Comparison of ENCODE assay signal across 9 mouse cellular contexts in genomic region chr5:113081439-113081838, GRCm38 (mm10). TPM values are rescaled to one million over a fixed set of nuclear protein-coding genes. Genes with fewer than 3 reads are reported as not detected.
DNase-seq lines count a peak whose midpoint lies in the region; TF ChIP-seq lines count a peak whose summit lies in the region.
"Had no signal": no experiment of that assay in that cellular context is flagged by ENCODE, and none has a peak within 500 bp of the region (broad histone marks: within the 10 kb centered on the region; RNA-seq: fewer than 3 reads in every experiment).

Gene Crybb3, minus strand, starts transcription at chr5:113081584.

- intact Hi-C loops in gastrocnemius, adult 2 months (cut with DNase I): no loop called here
- intact Hi-C loops in heart, postnatal 14 days (cut with DNase I): no loop called here
- intact Hi-C loops in left cerebral cortex, postnatal 25 days (cut with DNase I): no loop called here

- H3K4me3 ChIP-seq in gastrocnemius, adult 2 months: no peak within 1 kb of the TSS
- H3K4me3 ChIP-seq in E14TG2a.4 (replicated peaks; ENCODE audit: low read length): peak within 1 kb of the TSS; percentile 48

- peaks cover 40% of the 10 kb centered on the region for H3K4me1 ChIP-seq in E14TG2a.4 (replicated peaks; ENCODE audit: low read depth, low read length)

- DNase-seq in gastrocnemius, adult 2 months: peak; percentile 78
- DNase-seq in gastrocnemius, adult 18-20 months (ENCODE audit: low spot score): no peak
- DNase-seq in cerebellum, postnatal 10 days: peak; percentile 94 to 96
- peak; percentile 49 to 53 for DNase-seq in heart, postnatal 14 days
- DNase-seq in thymus, postnatal 36 days: no peak
- DNase-seq in left cerebral cortex, postnatal 25 days (ENCODE audit: low spot score in 2 of 2): no peak
- DNase-seq in frontal cortex, adult 2 months (ENCODE audit: extremely low spot score in 1 of 2, low spot score in 1 of 2): no peak

- peaks cover 19% of the 10 kb centered on the region for H3K27me3 ChIP-seq in E14TG2a.4 (ENCODE audit: insufficient read depth, low read length)

- H3K9me3 ChIP-seq in E14TG2a.4 (ENCODE audit: low read length): no peaks in the 10 kb centered on the region

- no peak within 1 kb of the TSS for H3K27ac ChIP-seq in gastrocnemius, adult 2 months

- H3K36me3 ChIP-seq in E14TG2a.4 (ENCODE audit: insufficient read depth, low read length): no peaks in the 10 kb centered on the region

- TF ChIP-seq CTCF in gastrocnemius, adult 2 months (IDR thresholded peaks at IDR 0.05): no peak
- TF ChIP-seq CTCF in E14TG2a.4 (conservative IDR thresholded peaks at IDR 0.05; ENCODE audit: low read length): no peak

RNA-seq across cellular contexts. Expression of gene Crybb3, which starts in this region (rescaled TPM):
- 1 to 10 TPM in 1 of 2 experiments, under 1 TPM in 1; 0.79 to 1.0 TPM for total RNA-seq in gastrocnemius, adult 2 months (2021)
- total RNA-seq in gastrocnemius, adult 18-20 months (2021): under 1 TPM in 1 of 2 experiments, not detected in 1; 0.31 TPM
- 1 to 10 TPM; 2.8 to 2.9 TPM for total RNA-seq in heart, postnatal 14 days (2021)
- total RNA-seq in left cerebral cortex, postnatal 25 days (2021): 1 to 10 TPM in 1 of 2 experiments, under 1 TPM in 1; 0.69 to 1.7 TPM
- polyA plus RNA-seq in frontal cortex, adult 2 months (2012; rRNA removed): 3.2 and 6.0 TPM in 2 replicates
- polyA plus RNA-seq: C2C12 had no signal

Comparison
In these comparisons a context has a peak if more than half of its experiments do, and no peak if none do; other contexts are left out.
1. DNase-seq: peak in gastrocnemius, adult 2 months (single experiment), cerebellum, postnatal 10 days (2 of 2) and heart, postnatal 14 days (2 of 2); none in gastrocnemius, adult 18-20 months (single experiment), thymus, postnatal 36 days (0 of 2), left cerebral cortex, postnatal 25 days (0 of 2) and frontal cortex, adult 2 months (0 of 2).